Mouse (Mus musculus) spleen, adult 2 months (tissue): ENCODE data around the gene Tsc1.

ENCODE experiments used
- CTCF ChIP-seq: fragments of 200-500 bp; IDR thresholded peaks from 2 replicates; pipeline ENCODE4 v1.5.1; 2011; ENCODE audit warnings: mild to moderate bottlenecking, inconsistent platforms; ENCODE audit not compliant: insufficient read depth, insufficient read length, insufficient replicate concordance; ENCODE audit errors: extremely low read depth
- POLR2A ChIP-seq: fragments of 200-500 bp; IDR thresholded peaks from 2 replicates; pipeline ENCODE4 v1.6.1; 2011; ENCODE audit warnings: low read depth, low read length, inconsistent platforms

DNA sequence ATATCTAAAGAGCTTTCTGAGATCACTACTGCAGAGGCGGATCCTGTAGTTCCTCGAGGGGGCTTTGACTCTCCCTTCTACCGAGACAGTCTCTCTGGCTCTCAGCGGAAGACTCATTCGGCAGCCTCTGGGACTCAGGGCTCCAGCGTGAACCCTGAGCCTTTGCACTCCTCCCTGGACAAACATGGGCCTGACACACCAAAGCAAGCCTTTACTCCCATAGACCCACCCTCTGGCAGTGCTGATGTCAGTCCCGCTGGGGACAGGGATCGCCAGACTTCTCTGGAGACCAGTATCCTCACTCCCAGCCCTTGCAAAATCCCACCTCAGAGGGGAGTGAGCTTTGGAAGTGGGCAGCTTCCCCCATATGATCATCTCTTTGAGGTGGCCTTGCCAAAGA lies 35.0 kb downstream of the Tsc1 start:
- TF ChIP-seq CTCF (no peak), POLR2A (no peak)
